Mouse (Mus musculus): ENCODE results near the gene Olfr424.

The Olfr424 gene

GRCm38 (mm10) chr1:174131217-174131616 lies at the start of gene Olfr424:
TSS of gene Olfr424 (plus strand) at chr1:174131517.
- DNase-seq (ENCODE audit: low spot score in 2 of 2): no peak

- DNase-seq (ENCODE audit: low spot score in 2 of 2): no peak
These were observed 47.3 kb upstream of the Olfr424 start, which contains the start of gene Olfr429 for GRCm38 (mm10) chr1:174084031-174084430. TSS of gene Olfr429 (plus strand) at chr1:174084331.

GRCm38 (mm10) chr1:174096591-174096990 lies 34.7 kb upstream of the Olfr424 start, which contains the start of gene Olfr427:
TSS of gene Olfr427 (plus strand) at chr1:174096891.
- no peak for DNase-seq (ENCODE audit: low spot score in 2 of 2)

GRCm38 (mm10) chr1:174103735-174104134 lies 27.6 kb upstream of the Olfr424 start:
- DNase-seq (ENCODE audit: low spot score in 2 of 2): no peak

- no peak for DNase-seq (ENCODE audit: low spot score in 2 of 2)
These were observed 10.3 kb upstream of the Olfr424 start, which contains the start of gene Olfr231 for GRCm38 (mm10) chr1:174121062-174121461. TSS of gene Olfr231 (minus strand) at chr1:174121162.

GRCm38 (mm10) chr1:174131999-174132398 lies 682 bp downstream of the Olfr424 start:
- no peak for DNase-seq (ENCODE audit: low spot score in 2 of 2)

- DNase-seq (ENCODE audit: low spot score in 2 of 2): no peak
These were observed 10.1 kb downstream of the Olfr424 start for GRCm38 (mm10) chr1:174141384-174141783.

- DNase-seq (ENCODE audit: low spot score in 2 of 2): no peak
These were observed 15.4 kb downstream of the Olfr424 start for GRCm38 (mm10) chr1:174146696-174147095.

- no peak for DNase-seq (ENCODE audit: low spot score in 2 of 2)
These were observed 18.0 kb downstream of the Olfr424 start for GRCm38 (mm10) chr1:174149289-174149688.

GRCm38 (mm10) chr1:174155333-174155732 lies 24.0 kb downstream of the Olfr424 start, which contains the start of gene Olfr420:
TSS of gene Olfr420 (plus strand) at chr1:174155633.
- no peak for DNase-seq (ENCODE audit: low spot score in 2 of 2)

GRCm38 (mm10) chr1:174157622-174158021 lies 26.3 kb downstream of the Olfr424 start:
- no peak for DNase-seq (ENCODE audit: low spot score in 2 of 2)

- no peak for DNase-seq (ENCODE audit: low spot score in 2 of 2)
These were observed 27.2 kb downstream of the Olfr424 start for GRCm38 (mm10) chr1:174158512-174158911.

GRCm38 (mm10) chr1:174159095-174159494 lies 27.8 kb downstream of the Olfr424 start:
- DNase-seq (ENCODE audit: low spot score in 2 of 2): no peak

GRCm38 (mm10) chr1:174169024-174169423 lies 37.7 kb downstream of the Olfr424 start:
- DNase-seq (ENCODE audit: low spot score in 2 of 2): no peak

- DNase-seq (ENCODE audit: low spot score in 2 of 2): no peak
These were observed 39.6 kb downstream of the Olfr424 start for GRCm38 (mm10) chr1:174170706-174171501.

- DNase-seq (ENCODE audit: low spot score in 2 of 2): no peak
These were observed 40.2 kb downstream of the Olfr424 start for GRCm38 (mm10) chr1:174171537-174171936.

GRCm38 (mm10) chr1:174172605-174173004 lies 41.3 kb downstream of the Olfr424 start, which contains the start of gene Spta1:
TSS of gene Spta1 (plus strand) at chr1:174172776.
- no peak for DNase-seq (ENCODE audit: low spot score in 2 of 2)

Measured in urinary bladder, postnatal 4 days (tissue).